Mouse (Mus musculus): ENCODE measurements at regions not wholly inside any gene's neighbourhood (a gene's known extent, or its start where the extent isn't known, plus 50 kb on each side); places are given as distances from the start of the nearest gene placed in this dataset.

DNA sequence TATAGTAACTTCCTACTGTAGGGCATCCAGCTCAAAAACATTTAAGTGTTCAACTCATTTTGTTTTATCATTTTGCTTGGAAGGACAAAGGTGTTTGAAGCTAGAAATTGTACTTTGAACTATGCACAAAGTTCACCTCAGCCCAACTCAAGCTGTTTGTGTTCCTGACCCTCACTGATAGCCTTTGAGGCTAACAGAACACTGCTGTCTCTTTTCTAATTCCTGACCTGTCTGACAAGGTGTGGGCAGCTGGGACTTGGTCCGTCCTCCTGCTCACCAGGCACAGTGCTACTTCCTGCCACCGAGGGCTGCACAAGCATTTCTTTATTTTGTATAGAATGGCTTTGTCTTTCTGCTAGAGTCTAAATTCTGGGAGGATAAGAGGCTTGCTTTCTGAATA lies 58.0 kb upstream of the Arhgap5 start:
- intact Hi-C loops (cut with DNase I; ENCODE audit: low total_unique reads), result loop anchor here (5.0 kb wide), 1 partner anchor 173 kb away; no protein-coding TSS in a partner anchor
- DNase-seq, result no peak

GRCm38 (mm10) chr12:52446501-52446900 lies 57.3 kb upstream of the Arhgap5 start:
- no peak for DNase-seq
- intact Hi-C loops (cut with DNase I; ENCODE audit: low total_unique reads), result loop anchor here (5.0 kb wide), 1 partner anchor 174 kb away; no protein-coding TSS in a partner anchor

DNA sequence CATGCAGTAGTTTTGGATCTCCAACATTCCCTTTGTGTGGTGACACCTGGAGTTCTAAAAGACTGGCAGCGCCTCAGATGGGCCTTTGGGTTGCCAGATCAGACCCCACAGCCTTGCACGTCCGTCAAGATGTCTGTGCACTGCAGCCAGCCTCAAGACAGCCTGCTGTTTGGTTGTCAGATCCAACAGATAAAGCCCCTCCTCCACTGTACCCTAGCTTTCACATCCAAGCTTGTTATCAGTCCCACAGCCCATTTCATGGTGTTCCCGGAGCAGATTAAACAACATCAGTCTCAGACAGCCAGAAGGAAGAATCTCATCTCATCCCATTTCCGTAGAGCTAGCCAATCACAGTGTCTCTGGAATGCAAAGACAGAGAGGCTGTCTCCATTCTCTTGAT lies 56.3 kb upstream of the Arhgap5 start:
- intact Hi-C loops (cut with DNase I; ENCODE audit: low total_unique reads), result loop anchor here (5.0 kb wide), 1 partner anchor 175 kb away; no protein-coding TSS in a partner anchor
- DNase-seq, result no peak

DNA sequence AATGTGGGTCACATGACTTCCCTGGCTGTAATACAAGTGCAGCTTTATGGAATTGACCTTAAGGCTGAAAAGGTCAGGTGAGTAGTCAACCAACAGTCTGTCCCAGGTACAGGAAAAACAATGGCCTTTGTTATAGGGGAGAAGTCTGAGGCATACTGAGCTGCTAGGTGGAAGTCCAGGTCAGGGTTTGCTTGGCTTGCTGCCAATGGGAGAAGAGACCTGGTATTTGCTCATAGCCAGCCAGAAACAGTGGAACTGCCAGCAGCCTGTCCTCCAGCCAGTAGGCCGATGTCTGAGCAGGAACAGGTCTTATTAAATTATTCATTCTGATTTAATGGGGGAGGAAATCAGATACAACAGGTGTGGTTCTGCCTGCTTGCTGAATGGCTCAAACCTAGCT lies 55.6 kb upstream of the Arhgap5 start:
- intact Hi-C loops (cut with DNase I; ENCODE audit: low total_unique reads), result loop anchor here (5.0 kb wide), 1 partner anchor 176 kb away; no protein-coding TSS in a partner anchor
- DNase-seq, result no peak

DNA sequence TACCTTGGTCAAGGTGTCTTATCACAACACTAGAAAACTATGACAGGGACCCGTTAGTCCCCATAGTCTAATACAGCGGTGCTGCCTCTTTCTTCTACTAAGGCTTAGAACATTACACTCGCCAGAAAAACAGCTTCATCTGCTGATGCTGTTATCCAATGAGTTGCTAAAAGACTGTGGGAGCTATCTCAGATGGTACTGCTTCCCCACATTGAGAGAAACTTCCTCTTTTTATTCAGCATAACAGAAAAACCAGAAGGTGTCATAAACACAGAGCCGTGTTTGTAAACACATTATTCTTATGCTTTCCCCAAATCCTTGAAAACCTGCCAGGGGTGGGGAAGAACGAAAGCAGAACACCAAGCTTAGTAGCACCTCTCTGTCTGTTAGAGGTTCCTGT lies 49.9 kb upstream of the Arhgap5 start:
- no peak for DNase-seq
- intact Hi-C loops (cut with DNase I; ENCODE audit: low total_unique reads), result no loop called here

Measured in gastrocnemius, postnatal 14 days (tissue).